Mouse (Mus musculus) layer of hippocampus, adult 18-20 months (tissue): Measurements from ENCODE around the gene Smad1. TPM values are rescaled to one million over a fixed set of nuclear protein-coding genes. Genes with fewer than 3 reads are reported as not detected.
A peak's percentile ranks its signal among the peaks of the same experiment; 100 is the strongest.
"Not testable (repeated sequence)": the region's sequence is repeated elsewhere in the genome, so short reads cannot be mapped to it uniquely, and the experiment has no call there.

Source experiments
- DNase-seq, 2 experiments: peaks; one replicate each; pipeline ENCODE4 v3.0.0; 2022; ENCODE audit warnings: low spot score in 2 of 2
- long read RNA-seq: library from polyadenylated mRNA; stranded (forward); transcript quantifications from one replicate; pipeline ENCODE4 v2.0.0, GENCODE M21; 2021
- total RNA-seq, 2 experiments: library from RNA; stranded (reverse); gene quantifications; 2 replicates each; pipeline ENCODE4 v1.2.3; 2021

Gene Smad1
- total RNA-seq = 10 to 100 TPM; 25.0 to 28.3 TPM
- long read RNA-seq, transcript Smad1-202 (7 exons, 3,099 nt) = major isoform, 29 of 39 reads
- long read RNA-seq, partial matches to known transcripts = 9 of 39 reads
- long read RNA-seq, other reads (novel, unspliced or antisense) = 1 of 39 reads

GRCm38 (mm10) chr8:79398994-79399650 is at the start of gene Smad1:
Gene Smad1 (minus strand): TSS chr8:79399518.
- peak; percentile 95 to 97 for DNase-seq

GRCm38 (mm10) chr8:79447260-79447853 is 48.0 kb upstream of the Smad1 start:
- DNase-seq = no peak

GRCm38 (mm10) chr8:79443460-79444098 is 44.3 kb upstream of the Smad1 start:
- DNase-seq = no peak

GRCm38 (mm10) chr8:79433953-79434500 is 34.7 kb upstream of the Smad1 start:
- DNase-seq = no peak

- DNase-seq = no peak
Observed at GRCm38 (mm10) chr8:79414907-79415306, 15.6 kb upstream of the Smad1 start.

GRCm38 (mm10) chr8:79410501-79410900 is 11.2 kb upstream of the Smad1 start:
- no peak for DNase-seq

DNA sequence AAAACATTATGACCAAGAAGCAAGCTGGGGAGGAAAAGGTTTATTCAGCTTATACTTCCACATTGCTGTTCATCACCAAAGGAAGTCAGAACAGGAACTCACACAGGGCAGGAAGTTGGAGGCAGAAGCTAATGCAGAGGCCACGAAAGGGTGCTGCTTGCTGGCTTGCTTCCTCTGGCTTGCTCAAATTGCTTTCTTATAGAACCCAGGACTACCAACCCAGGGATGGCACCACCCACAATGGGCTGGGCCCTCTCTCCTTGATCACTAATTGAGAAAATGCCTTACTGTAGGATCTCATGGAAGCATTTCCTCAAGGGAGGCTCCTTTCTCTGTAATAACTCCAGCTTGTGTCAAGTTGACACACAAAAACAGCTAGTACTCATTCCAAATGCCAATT is 8.0 kb upstream of the Smad1 start:
- DNase-seq = not testable (repeated sequence)

DNA sequence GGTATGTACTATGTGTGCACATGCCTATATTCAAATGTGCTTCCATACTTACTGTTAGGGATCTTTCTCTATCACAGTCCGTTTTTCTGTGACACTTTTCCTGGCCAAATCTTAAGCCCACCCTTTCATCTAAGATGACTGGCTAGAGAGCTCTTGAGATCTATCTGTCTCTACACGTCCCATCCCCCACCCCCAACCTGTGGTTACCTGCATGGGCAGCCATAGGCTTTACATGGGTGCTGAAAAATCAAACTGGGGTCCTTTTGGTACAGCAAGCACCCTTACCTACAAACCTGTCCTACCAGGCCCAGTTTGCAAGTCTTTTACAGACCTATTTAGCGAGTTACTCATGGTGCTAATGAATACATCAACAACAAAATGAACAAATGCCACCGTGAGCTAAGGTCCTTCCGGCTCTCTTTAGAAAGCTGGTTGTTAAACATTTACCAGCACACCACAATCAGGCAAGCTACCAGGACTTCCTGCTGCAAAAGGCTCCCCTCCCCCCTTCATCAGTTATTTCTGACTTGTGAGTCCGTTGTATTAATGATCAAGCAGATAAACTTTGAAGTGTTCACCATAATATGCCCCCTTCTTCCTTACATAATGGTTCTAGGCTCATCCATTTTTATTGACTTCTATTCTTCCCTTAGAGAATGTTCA is 5.7 kb upstream of the Smad1 start:
- DNase-seq = no peak

GRCm38 (mm10) chr8:79400671-79401070 is 1.4 kb upstream of the Smad1 start:
- DNase-seq = no peak

DNA sequence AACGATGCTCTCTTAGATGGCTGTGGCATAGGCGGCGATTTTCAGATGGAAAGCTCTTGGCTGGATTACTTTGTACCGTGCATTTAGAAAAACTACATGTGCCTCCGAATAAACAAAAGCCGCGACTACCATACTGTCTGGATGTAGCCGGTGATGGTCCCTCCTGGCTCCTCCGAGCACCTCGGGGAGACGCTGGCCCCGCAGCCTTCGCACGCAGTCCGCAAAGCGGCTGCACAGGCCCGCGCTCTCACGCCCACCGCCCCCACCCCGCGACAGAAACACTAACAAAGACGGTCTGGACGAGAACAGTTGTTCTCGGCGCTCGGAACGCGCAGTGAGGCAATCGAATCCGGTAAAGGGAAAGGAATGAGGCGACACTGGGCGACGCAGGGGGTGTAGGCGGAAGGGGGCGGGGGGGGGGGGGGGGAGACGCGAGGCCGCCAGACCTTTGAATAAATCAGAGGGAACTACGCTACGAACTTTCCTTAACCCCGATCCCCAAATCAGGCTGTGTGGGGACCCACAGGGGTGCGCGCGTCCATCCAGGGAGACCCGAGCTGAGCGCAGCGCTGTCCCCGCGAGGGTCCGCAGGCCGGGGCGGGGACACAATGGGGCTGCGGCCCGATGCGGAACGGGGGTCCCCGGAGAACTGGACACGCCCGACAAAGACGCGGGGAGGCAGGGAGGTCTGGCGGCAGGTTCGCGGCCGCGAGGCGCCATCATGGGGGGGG is 902 bp downstream of the Smad1 start:
- DNase-seq = peak; percentile 19 to 52

- peak in 1 of 2 experiments; percentile 44 for DNase-seq
Observed at GRCm38 (mm10) chr8:79397705-79398250, 1.5 kb downstream of the Smad1 start.

DNA sequence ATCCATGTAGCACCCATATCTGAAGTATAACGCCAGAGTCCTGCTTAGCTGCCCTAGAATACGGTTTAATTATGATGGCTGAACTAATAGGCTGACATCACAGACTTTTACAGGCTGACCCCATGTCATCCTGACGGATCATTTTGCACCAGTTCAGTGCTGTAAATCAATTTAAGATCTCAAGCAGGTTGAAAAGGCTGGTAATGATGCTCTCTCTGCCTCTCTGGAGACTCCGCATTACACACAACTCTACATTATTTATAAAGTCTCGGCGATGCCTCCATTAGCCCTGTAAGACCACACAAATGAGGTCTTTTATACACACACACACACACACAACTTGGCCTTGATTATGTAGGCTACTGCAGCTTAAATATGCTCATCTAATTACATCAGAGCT is 2.4 kb downstream of the Smad1 start:
- DNase-seq = no peak

DNA sequence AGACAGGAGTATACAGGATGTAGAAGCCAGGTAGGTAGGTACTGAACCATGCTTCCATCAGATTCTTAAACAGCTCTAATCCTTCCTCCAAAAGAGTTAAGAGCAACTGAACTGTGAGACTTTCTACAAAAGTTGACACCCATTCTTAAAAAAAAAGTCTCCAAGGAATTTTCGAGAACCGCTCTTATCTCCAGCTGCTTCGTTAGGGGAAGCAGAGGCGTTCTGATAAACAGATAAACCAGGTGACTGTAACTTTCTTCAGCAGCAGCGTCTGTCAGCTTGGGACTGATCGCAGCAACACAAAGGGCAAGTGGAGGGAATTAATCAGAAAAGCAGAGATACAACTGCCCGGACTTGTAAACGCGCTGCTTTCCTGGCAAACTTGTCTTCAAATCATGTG is 5.3 kb downstream of the Smad1 start:
- DNase-seq = no peak

- no peak for DNase-seq
Observed at GRCm38 (mm10) chr8:79393215-79393614, 6.1 kb downstream of the Smad1 start.

DNA sequence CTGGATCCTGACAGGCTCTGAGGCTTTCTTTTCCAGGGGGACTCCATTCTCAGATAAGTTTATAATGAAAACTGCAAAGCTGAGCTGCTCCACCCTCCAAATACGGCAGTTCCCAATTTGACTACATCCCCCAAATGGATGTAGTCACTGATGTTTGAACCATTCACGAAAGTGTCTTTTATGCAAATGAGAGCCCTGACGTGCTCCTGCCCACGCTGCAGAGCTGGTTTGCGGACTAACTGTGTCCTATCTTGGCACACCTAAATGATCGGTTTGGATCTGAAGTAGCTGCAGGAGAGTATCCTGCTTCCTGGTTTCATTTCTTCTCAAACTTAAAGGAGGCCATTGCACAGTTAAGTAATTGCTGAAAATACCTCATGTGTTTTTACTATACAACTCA is 6.7 kb downstream of the Smad1 start:
- DNase-seq = no peak

- DNase-seq = no peak
Observed at GRCm38 (mm10) chr8:79391454-79391853, 7.9 kb downstream of the Smad1 start.

- DNase-seq = no peak
Observed at GRCm38 (mm10) chr8:79389074-79389786, 10.1 kb downstream of the Smad1 start.

- DNase-seq = no peak
Observed at GRCm38 (mm10) chr8:79386831-79387230, 12.5 kb downstream of the Smad1 start.

DNA sequence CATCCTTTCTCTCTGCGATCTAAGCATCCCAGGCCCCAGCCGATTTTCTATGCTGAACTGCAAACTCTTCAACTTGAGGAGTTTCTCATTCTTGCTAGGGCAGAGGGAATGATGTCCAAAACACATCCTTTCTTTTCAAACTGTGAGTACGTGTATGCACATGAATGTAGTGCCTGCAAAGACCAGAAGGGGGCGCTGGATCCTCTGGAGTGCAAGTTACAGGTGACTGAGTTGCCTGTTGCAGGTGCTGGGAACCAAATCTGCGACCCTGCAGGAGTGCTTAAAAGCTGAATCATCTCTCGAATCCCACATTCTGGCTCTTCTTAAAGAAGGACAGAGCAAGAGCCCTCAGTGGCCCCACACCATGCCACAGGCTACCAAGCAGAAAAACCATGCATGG is 13.0 kb downstream of the Smad1 start:
- DNase-seq = no peak
